Mouse (Mus musculus): ENCODE results near the gene Tmem270. TPM values are rescaled to one million over a fixed set of nuclear protein-coding genes. Genes with fewer than 3 reads are reported as not detected.
"Not testable (repeated sequence)": the region's sequence is repeated elsewhere in the genome, so short reads cannot be mapped to it uniquely, and the experiment has no call there.

The Tmem270 gene
- polyA plus RNA-seq, 1 experiment from 2014 or later = not detected

DNA sequence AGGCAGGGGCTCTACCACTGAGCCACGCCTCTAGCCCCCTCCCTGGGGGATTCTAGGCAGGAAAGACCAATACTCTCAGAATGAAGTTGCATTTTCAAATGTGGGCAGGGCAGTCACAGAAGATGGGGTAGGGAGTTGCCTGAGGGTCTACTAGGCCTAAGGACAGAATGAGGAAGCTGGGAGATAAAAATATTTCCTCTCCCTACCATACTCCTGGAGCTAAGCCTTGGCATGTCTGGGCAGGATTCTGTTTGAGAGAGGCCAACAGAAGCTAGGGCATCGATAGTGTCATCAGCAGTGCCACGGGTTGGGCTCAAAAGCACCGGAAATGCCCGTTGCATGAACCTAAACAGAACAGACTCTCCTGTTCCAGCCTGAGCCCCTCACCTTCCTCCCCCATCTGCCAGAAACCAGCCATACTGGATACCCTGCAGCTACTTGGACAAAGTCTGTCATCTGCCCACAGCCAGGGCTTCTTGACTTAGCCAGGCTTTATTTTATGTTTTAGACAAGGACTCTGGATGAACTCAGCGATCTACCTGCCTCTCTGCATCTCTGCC, 30.2 kb upstream of the Tmem270 start:
- 80% methylated on average over 6 of the region's 6 CpGs for WGBS (ENCODE audit: missing documents)
- peak overlapping the region; percentile 12; the same call in 1 of the 2 replicates for H3K27ac ChIP-seq
- no peak overlapping the region for H3K4me3 ChIP-seq (ENCODE audit: inconsistent target)

DNA sequence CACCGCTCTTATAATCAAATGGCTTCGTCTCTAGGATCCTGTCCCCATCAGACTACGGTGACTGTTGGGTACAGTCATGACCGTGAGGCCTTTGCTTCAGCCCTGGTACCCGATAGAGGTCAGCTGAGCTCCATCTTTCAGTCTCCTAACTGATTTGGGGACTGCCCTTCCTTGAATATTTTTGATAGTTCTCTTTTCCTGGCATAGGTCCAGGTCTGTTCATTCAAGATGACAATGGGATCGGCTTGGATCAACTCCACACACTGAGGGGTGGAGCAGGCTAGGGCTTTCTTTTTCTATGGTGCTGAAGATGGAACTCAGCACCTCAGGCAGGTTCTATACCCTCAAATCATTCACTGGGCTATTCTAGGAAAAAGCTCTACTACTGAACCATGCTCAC, 29.5 kb upstream of the Tmem270 start:
- WGBS (ENCODE audit: missing documents) = 96% methylated on average over 6 of the region's 6 CpGs
- peak overlapping the region; percentile 12; the same call in 1 of the 2 replicates for H3K27ac ChIP-seq
- H3K36me3 ChIP-seq (ENCODE audit: inconsistent target) = no peaks in the 10 kb centered on the region
- H3K79me2 ChIP-seq (ENCODE audit: inconsistent target) = no peaks in the 10 kb centered on the region
- no peak overlapping the region for H3K4me3 ChIP-seq (ENCODE audit: inconsistent target)

More for the DNA sequence above, 30.2 kb upstream of the Tmem270 start:
- no peaks in the 10 kb centered on the region for H3K79me2 ChIP-seq (ENCODE audit: inconsistent target)
- no peaks in the 10 kb centered on the region for H3K36me3 ChIP-seq (ENCODE audit: inconsistent target)

DNA sequence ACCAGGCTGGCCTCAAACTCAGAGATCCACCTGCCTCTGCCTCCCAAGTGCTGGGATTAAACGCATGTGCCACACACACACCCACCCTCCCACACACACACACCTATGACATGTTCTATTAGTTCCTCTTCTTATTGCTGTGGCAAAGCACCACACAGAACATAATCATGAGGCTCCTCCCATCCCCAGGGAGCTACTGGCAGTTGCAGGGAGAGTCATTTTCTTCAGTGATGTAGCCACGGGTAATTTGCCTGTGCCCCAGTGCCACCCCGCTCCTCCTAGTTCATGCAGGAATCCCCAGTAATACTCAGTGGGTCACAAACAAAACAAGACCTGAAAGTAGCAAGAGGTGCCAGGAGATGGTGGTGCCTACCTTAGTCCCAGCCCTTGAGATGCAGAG, 28.1 kb upstream of the Tmem270 start:
- H3K79me2 ChIP-seq (ENCODE audit: inconsistent target) = no peaks in the 10 kb centered on the region
- no peak overlapping the region for H3K27ac ChIP-seq
- WGBS (ENCODE audit: missing documents) = 66% methylated on average over 3 of the region's 3 CpGs
- H3K4me3 ChIP-seq (ENCODE audit: inconsistent target) = no peak overlapping the region
- no peaks in the 10 kb centered on the region for H3K36me3 ChIP-seq (ENCODE audit: inconsistent target)

DNA sequence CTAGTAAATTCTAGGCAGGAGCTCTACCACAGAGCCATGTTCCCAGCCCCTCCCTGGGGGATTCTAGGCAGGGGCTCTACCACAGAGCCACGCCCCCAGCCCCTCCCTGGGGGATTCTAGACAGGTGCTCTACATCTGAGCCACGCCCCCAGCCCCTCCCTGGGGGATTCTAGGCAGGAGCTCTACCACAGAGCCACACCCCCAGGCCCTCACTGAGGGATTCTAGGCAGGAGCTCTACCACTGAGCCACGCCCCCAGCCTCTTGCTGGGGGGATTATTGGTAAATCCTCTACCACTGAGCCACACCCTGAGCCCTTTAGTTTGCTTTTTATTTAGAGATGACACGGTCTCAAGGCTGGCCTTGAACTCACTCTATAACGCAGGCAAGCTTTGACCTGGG, 27.2 kb upstream of the Tmem270 start:
- H3K79me2 ChIP-seq (ENCODE audit: inconsistent target); H3K36me3 ChIP-seq (ENCODE audit: inconsistent target); H3K4me3 ChIP-seq (ENCODE audit: inconsistent target); H3K27ac ChIP-seq: not testable (repeated sequence)
- WGBS (ENCODE audit: missing documents) = 87% methylated on average over 5 of the region's 5 CpGs

- Histone ChIP-seq H3K79me2 (ENCODE audit: inconsistent target) (no peaks in the 10 kb centered on the region), H3K4me3 (ENCODE audit: inconsistent target) (no peak overlapping the region), H3K27ac (no peak overlapping the region), H3K36me3 (ENCODE audit: inconsistent target) (no peaks in the 10 kb centered on the region)
- 78% methylated on average over 8 of the region's 8 CpGs for WGBS (ENCODE audit: missing documents)
Measured at GRCm38 (mm10) chr5:134933281-134933680, 26.7 kb upstream of the Tmem270 start.

GRCm38 (mm10) chr5:134932903-134933276, 26.4 kb upstream of the Tmem270 start:
- no peak overlapping the region for H3K27ac ChIP-seq

DNA sequence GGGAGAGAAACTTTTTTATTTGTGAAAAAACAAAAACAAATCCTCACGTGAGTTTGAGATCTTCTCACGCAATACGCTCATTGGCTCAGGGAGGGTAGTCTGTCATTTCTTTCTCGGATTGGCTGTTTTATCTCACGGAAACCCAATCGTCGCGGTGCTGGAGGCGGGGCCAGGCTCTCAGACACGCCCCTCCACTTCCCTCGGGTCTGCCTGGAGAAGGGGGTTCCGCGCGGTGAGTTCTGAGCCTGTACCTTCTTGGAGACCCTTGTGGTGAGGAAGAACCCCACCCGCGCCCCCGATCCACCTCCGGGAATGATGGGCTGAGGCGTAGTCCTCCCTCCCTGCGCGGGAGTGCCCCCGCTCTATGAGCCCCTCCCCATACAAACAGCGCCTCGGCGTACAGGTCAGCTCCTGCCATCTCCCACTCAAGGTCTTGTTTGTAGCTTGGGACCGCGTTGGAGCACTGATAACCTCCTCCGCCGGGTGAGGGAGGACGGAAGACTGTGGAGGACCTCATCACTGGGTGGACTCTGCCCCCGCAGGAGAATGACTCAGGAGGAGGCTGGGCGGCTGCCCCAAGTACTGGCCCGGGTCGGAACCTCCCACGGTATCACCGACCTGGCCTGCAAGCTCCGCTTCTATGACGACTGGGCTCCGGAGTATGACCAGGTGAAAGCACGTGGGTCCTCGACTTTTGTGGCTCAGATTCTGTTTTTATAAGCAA, 25.8 kb upstream of the Tmem270 start, which contains the start of gene Mettl27:
TSS of gene Mettl27 (plus strand) at position 190 of the 724 bp plus-strand sequence.
- no peaks in the 10 kb centered on the region for H3K36me3 ChIP-seq (ENCODE audit: inconsistent target)
- H3K27ac ChIP-seq = peak within 1 kb of the TSS; percentile 42
- no peaks in the 10 kb centered on the region for H3K79me2 ChIP-seq (ENCODE audit: inconsistent target)
- 1% methylated on average over 41 of the region's 41 CpGs for WGBS (ENCODE audit: missing documents)
- peak within 1 kb of the TSS; percentile 79 for H3K4me3 ChIP-seq (ENCODE audit: inconsistent target)

More at GRCm38 (mm10) chr5:134932903-134933276, 26.4 kb upstream of the Tmem270 start:
- WGBS (ENCODE audit: missing documents) = 43% methylated on average over 9 of the region's 9 CpGs
- Histone ChIP-seq H3K79me2 (ENCODE audit: inconsistent target) (no peaks in the 10 kb centered on the region), H3K36me3 (ENCODE audit: inconsistent target) (no peaks in the 10 kb centered on the region), H3K4me3 (ENCODE audit: inconsistent target) (peak overlapping the region; percentile 79)

DNA sequence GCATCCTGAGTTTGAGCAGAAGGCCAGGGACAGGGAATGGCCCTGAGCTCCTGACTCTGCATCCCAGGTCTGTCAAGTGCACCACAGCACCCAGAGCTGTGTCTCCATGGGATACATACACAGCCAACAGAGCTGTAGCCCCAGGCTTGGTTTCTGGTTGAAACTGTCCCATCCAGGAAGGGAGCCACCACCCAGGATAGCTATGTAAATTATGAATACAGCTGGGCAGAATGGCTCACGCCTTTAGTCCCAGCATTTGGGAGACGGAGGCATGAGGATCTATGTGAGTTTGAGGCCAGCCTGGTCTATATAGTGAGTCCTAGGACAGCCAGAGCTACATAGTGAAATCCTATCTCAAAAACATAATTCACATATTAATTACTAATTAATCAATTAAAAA, 23.5 kb upstream of the Tmem270 start:
- Histone ChIP-seq H3K79me2 (ENCODE audit: inconsistent target) (no peaks in the 10 kb centered on the region), H3K27ac (no peak overlapping the region), H3K36me3 (ENCODE audit: inconsistent target) (no peaks in the 10 kb centered on the region), H3K4me3 (ENCODE audit: inconsistent target) (no peak overlapping the region)
- 83% methylated on average over 2 of the region's 2 CpGs for WGBS (ENCODE audit: missing documents)

DNA sequence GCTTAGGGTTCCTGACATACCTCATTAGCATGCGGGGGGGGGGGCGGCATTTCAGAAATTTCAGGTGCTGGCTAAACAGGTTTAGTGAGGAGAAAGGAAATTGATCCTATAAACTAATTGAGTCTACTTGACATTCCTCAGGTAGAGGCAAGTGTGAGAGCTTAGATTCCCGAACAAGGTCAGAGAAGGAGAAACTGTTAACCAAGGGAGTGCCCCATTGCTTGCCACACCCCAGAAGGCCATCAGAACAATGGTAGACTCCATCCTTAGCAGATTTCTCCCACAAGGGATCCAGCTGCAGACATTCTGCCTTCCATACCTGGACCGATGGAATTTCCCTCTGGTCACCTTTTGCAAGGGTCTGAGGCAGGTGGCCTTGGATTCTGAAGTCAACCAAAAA, 20.2 kb upstream of the Tmem270 start:
- WGBS (ENCODE audit: missing documents) = 95% methylated on average over 4 of the region's 4 CpGs
- Histone ChIP-seq H3K27ac (no peak overlapping the region), H3K4me3 (ENCODE audit: inconsistent target) (no peak overlapping the region), H3K36me3 (ENCODE audit: inconsistent target) (no peaks in the 10 kb centered on the region), H3K79me2 (ENCODE audit: inconsistent target) (no peaks in the 10 kb centered on the region)

DNA sequence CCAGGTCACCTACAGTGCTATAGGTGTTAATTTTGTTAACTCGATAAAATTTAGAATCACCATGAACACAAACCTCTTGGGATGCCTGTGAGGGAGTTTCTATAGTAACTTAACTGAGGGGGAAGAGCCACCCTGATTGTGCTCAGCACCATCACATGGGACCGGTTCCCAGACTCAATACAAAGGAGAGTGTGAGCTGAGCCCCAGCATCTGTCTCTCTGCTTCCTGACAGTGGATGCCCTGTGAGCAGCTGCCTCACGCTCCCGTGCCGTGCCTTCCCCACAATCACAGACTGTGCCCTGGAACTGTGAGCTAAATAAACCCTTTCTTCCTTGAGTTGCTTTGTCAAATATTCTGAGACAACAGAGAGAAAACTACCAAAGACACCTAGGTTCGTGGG, 16.6 kb upstream of the Tmem270 start:
- Histone ChIP-seq H3K27ac (no peak overlapping the region), H3K79me2 (ENCODE audit: inconsistent target) (no peaks in the 10 kb centered on the region), H3K36me3 (ENCODE audit: inconsistent target) (no peaks in the 10 kb centered on the region), H3K4me3 (ENCODE audit: inconsistent target) (no peak overlapping the region)
- 77% methylated on average over 6 of the region's 6 CpGs for WGBS (ENCODE audit: missing documents)

DNA sequence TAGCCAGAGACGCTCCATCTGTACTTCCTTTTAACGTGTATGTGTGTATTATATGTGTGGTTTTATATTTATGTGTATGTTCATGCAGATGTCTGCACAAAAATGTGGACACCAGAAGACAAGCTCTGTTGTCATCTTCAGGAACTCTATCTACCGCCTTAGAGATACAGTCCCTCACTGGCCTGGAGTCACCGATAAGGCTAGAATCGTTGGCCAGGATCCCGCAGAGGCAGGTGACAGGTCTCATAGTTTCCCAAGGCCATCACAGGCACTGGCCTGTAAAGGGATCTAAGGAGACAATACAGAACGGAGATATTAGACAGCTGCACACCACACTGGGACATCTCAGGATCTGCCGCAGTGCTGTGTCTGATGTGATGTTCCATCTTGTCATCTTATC, 14.6 kb upstream of the Tmem270 start:
- Histone ChIP-seq H3K4me3 (ENCODE audit: inconsistent target) (no peak overlapping the region), H3K27ac (no peak overlapping the region), H3K36me3 (ENCODE audit: inconsistent target) (no peaks in the 10 kb centered on the region), H3K79me2 (ENCODE audit: inconsistent target) (no peaks in the 10 kb centered on the region)
- WGBS (ENCODE audit: missing documents) = 89% methylated on average over 8 of the region's 8 CpGs

DNA sequence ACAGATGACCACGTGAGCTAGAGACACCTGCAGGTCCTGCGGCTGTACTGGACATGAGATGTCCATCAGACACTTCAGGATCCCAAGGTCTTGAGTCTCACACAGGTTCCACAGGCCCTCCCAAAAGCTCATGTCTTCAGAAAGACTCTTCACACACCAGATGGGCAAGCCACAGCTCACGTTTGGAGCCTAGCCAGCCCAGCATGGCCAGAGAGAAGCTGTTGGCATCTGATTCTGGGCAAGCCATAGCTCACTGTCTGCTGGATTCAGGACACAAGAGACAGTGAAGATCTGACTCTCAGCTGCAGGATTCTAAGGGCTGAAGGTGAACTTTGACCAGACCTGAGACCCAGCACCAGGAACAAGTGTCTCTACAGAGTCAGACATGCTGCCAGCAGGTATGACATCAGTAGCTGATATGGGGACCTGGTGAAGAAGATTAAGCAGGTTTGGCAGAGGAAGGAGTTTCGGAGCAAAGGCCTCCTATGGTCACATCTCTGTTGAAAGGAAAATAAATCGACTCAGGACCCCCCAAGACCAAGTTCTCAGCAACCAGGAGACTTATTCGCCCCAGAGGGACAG, 13.7 kb upstream of the Tmem270 start:
- Histone ChIP-seq H3K36me3 (ENCODE audit: inconsistent target) (no peaks in the 10 kb centered on the region), H3K4me3 (ENCODE audit: inconsistent target) (no peak overlapping the region), H3K27ac (no peak overlapping the region), H3K79me2 (ENCODE audit: inconsistent target) (no peaks in the 10 kb centered on the region)
- WGBS (ENCODE audit: missing documents) = 87% methylated on average over 6 of the region's 6 CpGs

DNA sequence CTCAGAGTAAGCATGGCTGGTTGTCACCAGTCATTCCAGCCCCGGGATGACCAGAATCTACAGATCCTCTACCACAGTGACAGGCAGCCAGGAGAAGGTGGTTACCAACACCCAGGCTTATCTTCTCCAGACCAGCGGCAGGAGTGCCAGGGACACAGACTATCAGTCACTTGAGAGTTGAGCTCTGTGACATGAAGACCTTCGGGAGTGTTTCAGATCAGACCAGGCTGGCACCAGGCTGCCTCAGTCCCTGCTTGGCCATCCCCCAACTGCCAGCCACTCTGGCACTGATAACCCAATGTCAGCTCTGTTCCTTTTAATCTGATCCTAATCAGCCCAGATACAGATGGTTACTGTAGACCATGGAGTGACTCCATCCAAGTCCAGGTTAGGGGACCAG, 12.6 kb upstream of the Tmem270 start:
- H3K4me3 ChIP-seq (ENCODE audit: inconsistent target) = no peak overlapping the region
- H3K79me2 ChIP-seq (ENCODE audit: inconsistent target) = no peaks in the 10 kb centered on the region
- no peak overlapping the region for H3K27ac ChIP-seq
- 87% methylated on average over 3 of the region's 3 CpGs for WGBS (ENCODE audit: missing documents)
- H3K36me3 ChIP-seq (ENCODE audit: inconsistent target) = no peaks in the 10 kb centered on the region

GRCm38 (mm10) chr5:134918071-134918832, 11.7 kb upstream of the Tmem270 start:
- WGBS (ENCODE audit: missing documents) = 49% methylated on average over 16 of the region's 16 CpGs
- H3K79me2 ChIP-seq (ENCODE audit: inconsistent target) = no peaks in the 10 kb centered on the region
- no peak overlapping the region for H3K4me3 ChIP-seq (ENCODE audit: inconsistent target)
- no peak overlapping the region for H3K27ac ChIP-seq
- no peaks in the 10 kb centered on the region for H3K36me3 ChIP-seq (ENCODE audit: inconsistent target)

DNA sequence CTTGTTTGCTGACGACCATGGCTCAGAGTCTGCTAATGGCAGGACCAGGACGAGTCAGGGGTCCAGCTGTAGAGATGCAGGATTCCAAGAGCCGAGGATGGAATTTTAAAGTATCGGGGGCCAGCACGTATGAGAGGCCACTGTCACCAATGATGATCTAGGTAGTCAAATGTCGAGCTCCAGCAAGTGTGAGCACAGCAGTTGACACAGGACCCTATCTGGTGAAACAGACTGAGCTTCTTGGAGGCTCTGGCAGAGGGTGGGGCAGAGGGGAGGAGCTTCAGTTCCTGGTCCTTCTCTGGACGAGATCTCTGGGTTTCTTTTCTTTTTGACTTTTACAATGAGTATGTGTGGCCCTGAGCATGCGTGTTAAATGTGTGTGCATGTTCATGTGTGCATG, 8.8 kb upstream of the Tmem270 start, which contains the start of gene Cldn13:
TSS of gene Cldn13 (minus strand) at position 216 of the 400 bp plus-strand sequence.
- no peak within 1 kb of the TSS for H3K27ac ChIP-seq
- H3K4me3 ChIP-seq (ENCODE audit: inconsistent target) = no peak within 1 kb of the TSS
- H3K79me2 ChIP-seq (ENCODE audit: inconsistent target) = no peaks in the 10 kb centered on the region
- H3K36me3 ChIP-seq (ENCODE audit: inconsistent target) = no peaks in the 10 kb centered on the region
- 87% methylated on average over 8 of the region's 8 CpGs for WGBS (ENCODE audit: missing documents)

Data from macrophage (primary cell).